Mouse (Mus musculus) cortical plate, adult 2 months (tissue): ENCODE results near the gene Bach2. TPM values are rescaled to one million over a fixed set of nuclear protein-coding genes. Genes with fewer than 3 reads are reported as not detected.

ENCODE experiments used
- H3K27ac ChIP-seq: fragments of 200-500 bp; 2 replicates; pipeline ENCODE4 v1.5.1; 2012; ENCODE audit warnings: low read length, control low read depth, inconsistent platforms; ENCODE audit not compliant: insufficient read depth
- H3K4me1 ChIP-seq: fragments of 200-500 bp; 2 replicates; pipeline ENCODE4 v1.6.1; 2011; ENCODE audit warnings: low read length; ENCODE audit not compliant: control insufficient read depth, insufficient read depth
- H3K4me3 ChIP-seq: fragments of 200-500 bp; 2 replicates; pipeline ENCODE4 v1.5.1; 2011; ENCODE audit warnings: mild to moderate bottlenecking, low read length, control low read depth; ENCODE audit not compliant: insufficient read depth
- CTCF ChIP-seq: fragments of 200-500 bp; IDR thresholded peaks from 2 replicates; pipeline ENCODE4 v1.5.1; 2011; ENCODE audit warnings: mild to moderate bottlenecking, control low read depth, low read length; ENCODE audit not compliant: insufficient read depth; ENCODE audit errors: extremely low read depth
- POLR2A ChIP-seq: fragments of 200-500 bp; IDR thresholded peaks from 2 replicates; pipeline ENCODE4 v1.6.1; 2011; ENCODE audit warnings: mild to moderate bottlenecking, low read length, control low read depth; ENCODE audit not compliant: insufficient read depth; ENCODE audit errors: extremely low read depth
- polyA plus RNA-seq: library from polyadenylated mRNA; depleted of rRNA; stranded (reverse); fragments of >200 nt; gene quantifications from 2 replicates; pipeline ENCODE4 v1.2.3, GENCODE M21; 2012

Bach2 gene
- polyA plus RNA-seq, 1 experiment, result 5.4 TPM

- Histone ChIP-seq H3K4me1 (peaks cover 10% of the 10 kb centered on the region), H3K27ac (no peak overlapping the region), H3K4me3 (no peak overlapping the region)
- TF ChIP-seq POLR2A, result no peak
- no peak for TF ChIP-seq CTCF
Observed at GRCm38 (mm10) chr4:32280401-32280800, 41.8 kb downstream of the Bach2 start.

- H3K27ac ChIP-seq, result no peak overlapping the region
- no peak for TF ChIP-seq CTCF
- TF ChIP-seq POLR2A, result no peak
- no peak overlapping the region for H3K4me3 ChIP-seq
- peaks cover 12% of the 10 kb centered on the region for H3K4me1 ChIP-seq
Observed at GRCm38 (mm10) chr4:32281306-32281705, 42.7 kb downstream of the Bach2 start.

GRCm38 (mm10) chr4:32286405-32286804 lies 47.8 kb downstream of the Bach2 start:
- no peak overlapping the region for H3K27ac ChIP-seq
- TF ChIP-seq POLR2A, result no peak
- TF ChIP-seq CTCF, result no peak
- peaks cover 12% of the 10 kb centered on the region for H3K4me1 ChIP-seq
- H3K4me3 ChIP-seq, result no peak overlapping the region

GRCm38 (mm10) chr4:32288036-32288860 lies 49.6 kb downstream of the Bach2 start:
- Histone ChIP-seq H3K4me3 (no peak overlapping the region), H3K4me1 (peaks cover 12% of the 10 kb centered on the region), H3K27ac (no peak overlapping the region)
- TF ChIP-seq POLR2A (no peak), CTCF (no peak)

- H3K4me1 ChIP-seq, result peaks cover 12% of the 10 kb centered on the region
Observed at GRCm38 (mm10) chr4:32289845-32290244, 51.2 kb downstream of the Bach2 start.

GRCm38 (mm10) chr4:32291406-32291805 lies 52.8 kb downstream of the Bach2 start:
- TF ChIP-seq CTCF (no peak), POLR2A (no peak)
- Histone ChIP-seq H3K4me1 (peaks cover 10% of the 10 kb centered on the region), H3K27ac (no peak overlapping the region), H3K4me3 (no peak overlapping the region)

More at GRCm38 (mm10) chr4:32289845-32290244, 51.2 kb downstream of the Bach2 start:
- H3K27ac ChIP-seq, result no peak overlapping the region
- TF ChIP-seq POLR2A (no peak), CTCF (no peak)
- no peak overlapping the region for H3K4me3 ChIP-seq

- no peak overlapping the region for H3K27ac ChIP-seq
- H3K4me1 ChIP-seq, result peaks cover 8% of the 10 kb centered on the region
- no peak overlapping the region for H3K4me3 ChIP-seq
- TF ChIP-seq CTCF (no peak), POLR2A (no peak)
Observed at GRCm38 (mm10) chr4:32293686-32294265, 55.2 kb downstream of the Bach2 start.

- no peak overlapping the region for H3K4me3 ChIP-seq
- TF ChIP-seq CTCF, result no peak
- no peak for TF ChIP-seq POLR2A
- no peak overlapping the region for H3K27ac ChIP-seq
- H3K4me1 ChIP-seq, result peaks cover 3% of the 10 kb centered on the region; the same call in 1 of the 2 replicates
Observed at GRCm38 (mm10) chr4:32297071-32297671, 58.6 kb downstream of the Bach2 start.

GRCm38 (mm10) chr4:32299221-32299620 lies 60.6 kb downstream of the Bach2 start:
- TF ChIP-seq CTCF, result no peak
- no peak overlapping the region for H3K4me3 ChIP-seq
- H3K4me1 ChIP-seq, result peaks cover 9% of the 10 kb centered on the region
- H3K27ac ChIP-seq, result no peak overlapping the region

GRCm38 (mm10) chr4:32299970-32300369 lies 61.4 kb downstream of the Bach2 start:
- TF ChIP-seq POLR2A, result no peak
- no peak for TF ChIP-seq CTCF
- Histone ChIP-seq H3K27ac (no peak overlapping the region), H3K4me1 (peaks cover 11% of the 10 kb centered on the region), H3K4me3 (no peak overlapping the region)
